Mouse (Mus musculus) retina, embryonic 14.5 days (tissue): ENCODE data around the gene Amn1.

Source experiments
- DNase-seq: peaks from one replicate; pipeline ENCODE4 v3.0.0-alpha.2; 2015; ENCODE audit warnings: low spot score

Gene Amn1

DNA sequence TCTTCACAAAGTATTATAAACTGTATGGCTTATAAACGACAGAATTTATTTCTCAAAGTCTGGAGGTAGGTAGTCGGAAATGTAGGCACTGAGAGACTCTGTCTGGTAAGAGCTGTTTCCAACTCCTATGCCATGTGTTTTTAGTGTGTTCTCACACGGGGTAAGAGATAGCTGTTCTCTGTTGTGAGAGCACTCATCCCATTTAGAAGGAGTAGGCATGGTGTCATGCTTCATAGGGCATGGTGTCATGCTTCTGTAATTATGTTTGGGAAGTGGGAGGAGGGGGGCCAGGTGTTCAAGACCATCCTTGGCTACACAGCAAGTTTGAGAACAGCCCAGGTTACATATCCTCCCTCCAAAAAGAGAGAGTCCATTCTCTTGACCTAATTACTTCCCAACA is 80.9 kb downstream of the Amn1 start:
- DNase-seq, result no peak
